10 mouse cellular contexts compared by ENCODE assay signal in genomic region chr11:76479729-76480128, GRCm38 (mm10).
DNase-seq lines count a peak whose midpoint lies in the region; ATAC-seq lines count a peak whose summit lies in the region.
"Had no signal": no experiment of that assay in that cellular context is flagged by ENCODE, and none has a peak within 500 bp of the region (broad histone marks: within the 10 kb centered on the region; RNA-seq: fewer than 3 reads in every experiment).

No protein-coding gene starts in this region.

- peak; percentile 65 for DNase-seq in layer of hippocampus, adult 9-11 months
- DNase-seq in layer of hippocampus, adult 8-10 months (ENCODE audit: low spot score in 2 of 2) = no peak
- DNase-seq in CD8-positive naive resting alpha-beta T cell, adult 2 months (ENCODE audit: low read depth in 2 of 2, low spot score in 2 of 2) = peak; percentile 42 to 71
- peak; percentile 90 for DNase-seq in induced T-regulatory cell, adult 2 months (ENCODE audit: low read depth)
- DNase-seq in ovary, postnatal 10 days (ENCODE audit: low spot score) = no peak
- no peak for DNase-seq in spleen, postnatal 14 days (ENCODE audit: low spot score in 2 of 2)
- DNase-seq in ovary, postnatal 14 days (ENCODE audit: low spot score) = no peak
- DNase-seq: forebrain, postnatal 0 days; heart, postnatal 14 days had no signal

- H3K9me3 ChIP-seq in stomach, embryonic 15.5 days = no peaks in the 10 kb centered on the region

- H3K4me2 ChIP-seq in stomach, embryonic 15.5 days = no peak overlapping the region

- no peak overlapping the region for H3K4me3 ChIP-seq in stomach, embryonic 15.5 days (replicated peaks)

- no peaks in the 10 kb centered on the region for H3K27me3 ChIP-seq in stomach, embryonic 15.5 days (replicated peaks)

- H3K27ac ChIP-seq in stomach, embryonic 15.5 days = peak overlapping the region; percentile 33; the same call in 1 of the 2 replicates

- WGBS in stomach, embryonic 15.5 days = 76% methylated on average over 4 of the region's 4 CpGs

- no peak overlapping the region for H3K9ac ChIP-seq in stomach, embryonic 15.5 days
- H3K9ac ChIP-seq: forebrain, postnatal 0 days had no signal

- peaks cover 15% of the 10 kb centered on the region for H3K36me3 ChIP-seq in stomach, embryonic 15.5 days

- ATAC-seq in stomach, embryonic 15.5 days (ENCODE audit: insufficient read depth, low FRiP score, low read depth) = no peak
- ATAC-seq: forebrain, postnatal 0 days had no signal

- H3K4me1 ChIP-seq in stomach, embryonic 15.5 days = peaks cover 32% of the 10 kb centered on the region

Comparison
In these comparisons a context has a peak if more than half of its experiments do, and no peak if none do; other contexts are left out.
1. DNase-seq: peak in layer of hippocampus, adult 9-11 months (single experiment), CD8-positive naive resting alpha-beta T cell, adult 2 months (2 of 2) and induced T-regulatory cell, adult 2 months (single experiment); none in layer of hippocampus, adult 8-10 months (0 of 2), ovary, postnatal 10 days (single experiment), spleen, postnatal 14 days (0 of 2) and ovary, postnatal 14 days (single experiment).